Mouse (Mus musculus) heart, postnatal 0 days (tissue): Measurements from ENCODE around the gene Myo15b.

ENCODE experiments used
- CTCF ChIP-seq: IDR thresholded peaks from 2 replicates; pipeline ENCODE4 v1.5.1; 2016; ENCODE audit warnings: antibody characterized with exemption, control low read depth, low read depth
- EP300 ChIP-seq: IDR thresholded peaks from 2 replicates; pipeline ENCODE4 v1.6.1; 2016; ENCODE audit warnings: antibody characterized with exemption, low read depth

- TF ChIP-seq CTCF: no peak
- TF ChIP-seq EP300: no peak
These were observed 19.9 kb downstream of the Myo15b start for GRCm38 (mm10) chr11:115878071-115878470.
